Mouse (Mus musculus): Measurements from ENCODE around the gene Pik3r2.
A peak's percentile ranks its signal among the peaks of the same experiment; 100 is the strongest.

DNA sequence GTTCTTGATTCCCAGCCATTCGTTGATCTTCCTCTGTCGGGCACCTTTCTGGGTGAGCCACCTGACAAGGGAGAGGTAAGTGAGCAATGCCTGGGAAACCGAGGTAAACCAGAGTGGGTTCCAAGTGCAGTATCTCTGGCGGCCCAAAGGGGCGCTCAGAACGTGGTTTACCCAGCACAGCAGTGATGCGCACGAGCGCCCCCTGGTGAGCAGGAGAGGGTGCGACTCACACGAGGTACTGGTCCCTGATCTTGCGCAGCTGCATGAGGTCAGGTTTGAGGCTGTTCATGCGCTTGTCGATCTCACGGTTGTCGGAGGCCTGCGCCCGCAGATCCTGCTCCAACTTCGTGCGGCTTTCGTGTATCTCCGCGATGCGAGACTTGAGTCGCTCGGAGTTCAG, 7.2 kb downstream of the Pik3r2 start:
- TF ChIP-seq POLR2A (IDR thresholded peaks at IDR 0.05; ENCODE audit: insufficient read length, low read depth) (peak; percentile 36), TCF12 (IDR thresholded peaks at IDR 0.05; ENCODE audit: insufficient read depth, poor library complexity, severe bottlenecking) (no peak), MAX (IDR thresholded peaks at IDR 0.05; ENCODE audit: low read depth) (no peak), E2F4 (IDR thresholded peaks at IDR 0.05; ENCODE audit: insufficient read depth) (no peak), USF1 (IDR thresholded peaks at IDR 0.05; ENCODE audit: low read depth) (no peak), MYOG (IDR thresholded peaks at IDR 0.05; ENCODE audit: control insufficient read depth in 1 of 3, insufficient read depth in 1 of 3, insufficient read length in 2 of 3, low read depth in 2 of 3) (peak in 1 of 3 experiments; percentile 68), TCF3 (IDR thresholded peaks at IDR 0.05; ENCODE audit: insufficient read length, low read depth) (no peak), CEBPB (IDR thresholded peaks at IDR 0.05; ENCODE audit: insufficient read depth, poor library complexity, severe bottlenecking) (no peak)
